Mouse (Mus musculus) heart, embryonic 14.5 days (tissue): ENCODE measurements around the gene F5. TPM values are rescaled to one million over a fixed set of nuclear protein-coding genes. Genes with fewer than 3 reads are reported as not detected.

Experiments used
- ATAC-seq: fragments of 200-750 bp; cut with Nextera tagmentation; 2 replicates; pipeline ENCODE4 v1.8.0; 2017; ENCODE audit warnings: low read depth, moderate TSS enrichment; ENCODE audit not compliant: insufficient number of reproducible peaks, insufficient read depth, low FRiP score
- H3K27ac ChIP-seq, 2 experiments: fragments of 200-500 bp in 1 of 2; fragments of 300-500 bp in 1 of 2; sonication (generic) in 1 of 2; replicated peaks in 1 of 2; 2 replicates each; pipeline ENCODE4 v1.5.1; 2012 to 2014; ENCODE audit warnings: low read depth in 2 of 2, low read length in 2 of 2, control low read depth in 1 of 2, mild to moderate bottlenecking in 1 of 2, mixed read lengths in 1 of 2; ENCODE audit not compliant: control insufficient read depth in 1 of 2, insufficient read depth in 1 of 2
- H3K27me3 ChIP-seq: fragments of 300-500 bp; sonication (generic); 2 replicates; pipeline ENCODE4 v1.6.1; 2014; ENCODE audit warnings: mild to moderate bottlenecking, low read length, control low read depth; ENCODE audit not compliant: control insufficient read depth, insufficient read depth
- H3K36me3 ChIP-seq: fragments of 300-500 bp; sonication (generic); 2 replicates; pipeline ENCODE4 v1.6.1; 2014; ENCODE audit warnings: mild to moderate bottlenecking, control low read depth, low read length, mixed read lengths; ENCODE audit not compliant: control insufficient read depth, insufficient read depth
- H3K4me1 ChIP-seq, 2 experiments: fragments of 200-500 bp in 1 of 2; fragments of 300-500 bp in 1 of 2; sonication (generic) in 1 of 2; 2 replicates each; pipeline ENCODE4 v1.6.1; 2012 to 2014; ENCODE audit warnings: low read length in 2 of 2, control low read depth in 1 of 2, mixed read lengths in 1 of 2; ENCODE audit not compliant: control insufficient read depth in 2 of 2, insufficient read depth in 2 of 2
- H3K4me2 ChIP-seq: fragments of 300-500 bp; sonication (generic); 2 replicates; pipeline ENCODE4 v1.6.1; 2014; ENCODE audit warnings: mild to moderate bottlenecking, low read length
- H3K4me3 ChIP-seq, 2 experiments: fragments of 200-500 bp in 1 of 2; fragments of 300-500 bp in 1 of 2; sonication (generic) in 1 of 2; 2 replicates each; pipeline ENCODE4 v1.5.1; 2012 to 2014; ENCODE audit warnings: low read length in 2 of 2, mild to moderate bottlenecking in 2 of 2, control low read depth in 1 of 2, low read depth in 1 of 2, moderate library complexity in 1 of 2; ENCODE audit not compliant: control insufficient read depth in 1 of 2, insufficient read depth in 1 of 2
- H3K9ac ChIP-seq: fragments of 300-500 bp; sonication (generic); 2 replicates; pipeline ENCODE4 v1.6.1; 2014; ENCODE audit warnings: mild to moderate bottlenecking, low read length
- H3K9me3 ChIP-seq: fragments of 300-500 bp; sonication (generic); 2 replicates; pipeline ENCODE4 v1.6.1; 2016; ENCODE audit warnings: low read length, control low read depth; ENCODE audit not compliant: control insufficient read depth
- WGBS: fragments of 180-500 bp; shearing (Covaris S2); extraction: QIAGEN DNeasy Blood & Tissue Kit; methylation state at CpG from one replicate; pipeline ENCODE4 v1.1.7; 2014; 5-methylcytosine and 5-hydroxymethylcytosine counted together
- polyA plus RNA-seq: library from polyadenylated mRNA; unstranded; fragments of >200 nt; fragmentation: Nextera tagmentation; extraction: Ambion mirVana; gene quantifications from 2 replicates; pipeline ENCODE4 v1.2.1, GENCODE M21; 2014

F5 gene
- polyA plus RNA-seq, 1 experiment from 2014 or later: 0.38 TPM

GRCm38 (mm10) chr1:164249332-164249711 is 97.7 kb downstream of the F5 start:
- ATAC-seq: no peak; the same call in none of the 2 replicates
- WGBS: under 1% methylated on average over 33 of the region's 33 CpGs
- no peaks in the 10 kb centered on the region for H3K9me3 ChIP-seq

GRCm38 (mm10) chr1:164250391-164251150 is 98.9 kb downstream of the F5 start:
- Histone ChIP-seq H3K4me3 (peak overlapping the region; percentile 76 to 93), H3K9me3 (no peaks in the 10 kb centered on the region), H3K4me2 (peak overlapping the region; percentile 85), H3K9ac (peak overlapping the region; percentile 85), H3K27ac (no peak overlapping the region), H3K27me3 (no peaks in the 10 kb centered on the region), H3K4me1 (peaks cover 11 to 28% of the 10 kb centered on the region in 2 experiments), H3K36me3 (no peaks in the 10 kb centered on the region)
- no peak for ATAC-seq
- WGBS: 43% methylated on average over 8 of the region's 8 CpGs

More at GRCm38 (mm10) chr1:164249332-164249711, 97.7 kb downstream of the F5 start:
- H3K27me3 ChIP-seq: no peaks in the 10 kb centered on the region
- peaks cover 11 to 28% of the 10 kb centered on the region in 2 experiments for H3K4me1 ChIP-seq
- no peaks in the 10 kb centered on the region for H3K36me3 ChIP-seq
- H3K4me2 ChIP-seq: peak overlapping the region; percentile 85
- peak overlapping the region; percentile 75 to 82 for H3K27ac ChIP-seq
- peak overlapping the region; percentile 85 for H3K9ac ChIP-seq
- peak overlapping the region; percentile 76 to 93 for H3K4me3 ChIP-seq

GRCm38 (mm10) chr1:164251438-164251837 is 99.8 kb downstream of the F5 start:
- Histone ChIP-seq H3K27me3 (no peaks in the 10 kb centered on the region), H3K4me1 (peaks cover 11 to 28% of the 10 kb centered on the region in 2 experiments), H3K36me3 (no peaks in the 10 kb centered on the region), H3K4me3 (no peak overlapping the region), H3K4me2 (no peak overlapping the region), H3K27ac (no peak overlapping the region), H3K9ac (no peak overlapping the region), H3K9me3 (no peaks in the 10 kb centered on the region)
- no peak for ATAC-seq
- WGBS: 93% methylated on average over 1 of the region's 1 CpGs

GRCm38 (mm10) chr1:164252551-164252950 is 100.9 kb downstream of the F5 start:
- 73% methylated on average over 5 of the region's 5 CpGs for WGBS
- Histone ChIP-seq H3K4me3 (no peak overlapping the region), H3K4me1 (peaks cover 10 to 23% of the 10 kb centered on the region in 2 experiments), H3K27me3 (no peaks in the 10 kb centered on the region), H3K27ac (no peak overlapping the region), H3K4me2 (no peak overlapping the region), H3K9ac (no peak overlapping the region), H3K9me3 (no peaks in the 10 kb centered on the region), H3K36me3 (peaks cover 9% of the 10 kb centered on the region)
- ATAC-seq: no peak

- peaks cover 5 to 17% of the 10 kb centered on the region in 2 experiments; a peak in 3 of 4 replicates for H3K4me1 ChIP-seq
- no peaks in the 10 kb centered on the region for H3K27me3 ChIP-seq
- 57% methylated on average over 3 of the region's 3 CpGs for WGBS
- peaks cover 9% of the 10 kb centered on the region for H3K36me3 ChIP-seq
- H3K9me3 ChIP-seq: no peaks in the 10 kb centered on the region
- no peak overlapping the region for H3K27ac ChIP-seq
- no peak overlapping the region for H3K4me3 ChIP-seq
- ATAC-seq: no peak
- no peak overlapping the region for H3K4me2 ChIP-seq
- no peak overlapping the region for H3K9ac ChIP-seq
Measured at GRCm38 (mm10) chr1:164254836-164255235, 103.2 kb downstream of the F5 start.

- Histone ChIP-seq H3K4me3 (no peak overlapping the region), H3K9me3 (no peaks in the 10 kb centered on the region), H3K9ac (no peak overlapping the region), H3K27me3 (no peaks in the 10 kb centered on the region), H3K4me1 (peaks cover 0 to 4% of the 10 kb centered on the region in 2 experiments; a peak in 2 of 4 replicates), H3K4me2 (no peak overlapping the region), H3K36me3 (peaks cover 43% of the 10 kb centered on the region), H3K27ac (no peak overlapping the region)
- ATAC-seq: no peak
- WGBS: 79% methylated on average over 16 of the region's 16 CpGs
Measured at GRCm38 (mm10) chr1:164260171-164261028, 108.8 kb downstream of the F5 start.

- peaks cover 43% of the 10 kb centered on the region for H3K36me3 ChIP-seq
- WGBS: 75% methylated on average over 7 of the region's 7 CpGs
- no peaks in the 10 kb centered on the region for H3K9me3 ChIP-seq
- H3K27me3 ChIP-seq: no peaks in the 10 kb centered on the region
- H3K4me3 ChIP-seq: no peak overlapping the region
- no peak overlapping the region for H3K27ac ChIP-seq
- no peak overlapping the region for H3K4me2 ChIP-seq
- ATAC-seq: no peak
- H3K4me1 ChIP-seq: peaks cover 0 to 4% of the 10 kb centered on the region in 2 experiments; a peak in 2 of 4 replicates
- no peak overlapping the region for H3K9ac ChIP-seq
Measured at GRCm38 (mm10) chr1:164261553-164261952, 109.9 kb downstream of the F5 start.
